Mouse (Mus musculus): Measurements from ENCODE around the gene Cbl.

DNA sequence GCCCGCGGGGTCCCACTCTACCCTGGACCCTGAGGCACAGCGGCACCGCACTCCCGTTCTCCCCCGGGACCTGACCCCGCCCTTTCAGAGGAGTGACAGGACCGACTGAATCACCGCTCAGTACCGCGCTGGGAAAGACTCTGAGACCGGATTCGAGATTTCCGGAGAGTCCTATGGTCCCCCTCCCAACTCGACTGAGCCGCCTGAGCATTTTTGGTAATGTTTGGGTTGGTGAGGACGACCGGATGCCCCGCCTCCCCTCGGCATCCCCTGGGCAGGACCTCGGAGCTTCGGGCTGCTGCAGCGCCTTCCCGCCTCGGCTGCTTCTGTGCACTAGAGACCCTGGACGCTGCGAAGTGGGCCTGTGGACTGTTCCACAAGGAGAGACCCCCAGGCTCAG lies 103.8 kb downstream of the Cbl start:
- TF ChIP-seq CTCF (IDR thresholded peaks at IDR 0.05; ENCODE audit: insufficient read depth, low read depth, low read length) (no peak), POLR2A (IDR thresholded peaks at IDR 0.05; ENCODE audit: insufficient read depth, low read depth, low read length) (no peak)

Data from olfactory bulb, adult 2 months (tissue).